Mouse (Mus musculus): Measurements from ENCODE around the gene Taar5.

DNA sequence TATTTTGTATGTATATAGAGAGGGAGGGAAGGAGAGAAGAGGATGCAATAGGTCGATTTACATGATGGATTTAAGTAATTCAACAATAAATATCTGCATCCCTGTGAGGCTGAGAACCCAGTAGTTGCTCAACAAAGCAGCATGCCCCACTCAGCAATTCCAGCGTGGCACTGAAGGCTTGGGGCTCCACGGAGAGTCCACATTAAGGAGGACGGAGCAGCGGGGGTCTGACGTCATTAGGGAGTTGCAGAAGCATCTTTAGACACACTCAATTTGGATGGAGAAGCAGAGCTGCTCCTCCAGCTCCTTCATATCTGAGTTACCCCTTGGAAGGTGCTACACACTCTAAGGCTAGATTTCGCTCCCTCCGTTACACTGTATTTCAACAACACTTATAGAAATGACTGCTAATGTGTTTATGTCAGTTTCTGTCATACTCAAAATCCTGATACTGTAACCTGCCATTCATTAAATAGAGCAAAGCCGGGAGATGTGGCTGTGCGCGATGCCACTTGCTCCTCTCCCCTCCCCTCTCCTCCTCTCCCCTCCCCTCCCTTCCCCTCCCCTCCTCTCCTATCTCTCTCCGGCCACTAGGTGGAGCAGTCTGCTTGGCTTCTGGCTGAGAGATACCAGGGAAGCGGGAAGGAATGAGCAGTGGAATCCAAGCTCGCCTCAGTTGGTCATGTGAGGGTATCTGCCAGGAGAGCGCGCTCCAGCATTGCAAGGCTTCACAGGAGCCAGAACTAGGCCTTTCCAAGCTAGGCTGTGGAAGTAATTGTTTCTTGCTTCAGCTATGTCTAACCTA is 8.6 kb downstream of the Taar5 start:
- TF ChIP-seq ZC3H11A (IDR thresholded peaks at IDR 0.05; ENCODE audit: borderline replicate concordance, low read depth, low read length) (peak; percentile 90), CHD2 (IDR thresholded peaks at IDR 0.05; ENCODE audit: low read depth, low read length) (no peak), ZNF384 (IDR thresholded peaks at IDR 0.05; ENCODE audit: low read depth, low read length) (no peak), HCFC1 (IDR thresholded peaks at IDR 0.05; ENCODE audit: borderline replicate concordance, insufficient read depth, low read length) (no peak), MAFK (IDR thresholded peaks at IDR 0.05; ENCODE audit: insufficient read depth, low read depth, low read length) (no peak)
